Mouse (Mus musculus): ENCODE measurements around the gene Acin1.

GRCm38 (mm10) chr14:54647900-54648299 is 38.8 kb downstream of the Acin1 start:
- no peak for TF ChIP-seq CTCF (IDR thresholded peaks at IDR 0.05; ENCODE audit: control insufficient read depth, insufficient read depth, insufficient read length)
- TF ChIP-seq MAX (IDR thresholded peaks at IDR 0.05) = no peak
- no peak for TF ChIP-seq USF1 (IDR thresholded peaks at IDR 0.05; ENCODE audit: low read depth)
- no peak for TF ChIP-seq MYOG (IDR thresholded peaks at IDR 0.05; ENCODE audit: control insufficient read depth, extremely low read depth, insufficient read length)
- TF ChIP-seq MYOD1 (IDR thresholded peaks at IDR 0.05; ENCODE audit: control insufficient read depth, insufficient read length, low read depth) = no peak
- no peak for TF ChIP-seq FOSL1 (IDR thresholded peaks at IDR 0.05; ENCODE audit: insufficient read depth, low read length, poor library complexity, severe bottlenecking)
- no peak for TF ChIP-seq CEBPB (IDR thresholded peaks at IDR 0.05; ENCODE audit: low read depth)

Measured in C2C12 (cell line).